Mouse (Mus musculus): ENCODE results near the gene Ntrk2.

Gene Ntrk2

DNA sequence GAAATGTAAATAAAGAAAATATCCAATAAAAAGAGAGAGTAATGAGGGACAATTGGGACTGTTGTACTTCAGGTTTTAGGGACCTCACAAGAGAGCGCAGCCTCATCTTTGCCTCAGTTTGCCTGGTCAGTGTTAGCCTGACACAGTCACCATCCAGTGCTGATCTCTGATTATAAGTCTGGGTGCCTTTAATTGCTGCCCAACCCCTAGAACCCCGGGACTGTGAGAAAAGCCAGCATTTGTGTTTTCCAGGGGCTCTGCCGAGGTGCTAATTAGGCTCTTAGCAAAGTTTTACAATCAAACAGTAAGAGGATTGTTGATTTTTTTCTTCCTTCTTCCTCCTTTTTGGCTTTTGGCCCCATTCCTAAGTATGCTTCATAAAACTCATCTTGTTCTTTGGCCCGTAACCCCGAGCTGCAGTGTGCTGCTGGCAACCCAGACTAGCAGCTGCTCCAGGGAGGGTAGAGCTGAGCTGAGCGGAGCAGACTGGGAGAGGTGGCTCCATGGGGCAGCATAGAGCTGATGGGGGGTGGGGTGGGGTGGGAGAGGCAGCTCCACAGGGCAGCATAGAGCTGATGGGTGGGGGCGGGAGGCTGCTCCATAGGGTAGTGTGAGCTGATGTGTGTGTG is 34.5 kb downstream of the Ntrk2 start:
- no peak for DNase-seq (ENCODE audit: low spot score)

DNA sequence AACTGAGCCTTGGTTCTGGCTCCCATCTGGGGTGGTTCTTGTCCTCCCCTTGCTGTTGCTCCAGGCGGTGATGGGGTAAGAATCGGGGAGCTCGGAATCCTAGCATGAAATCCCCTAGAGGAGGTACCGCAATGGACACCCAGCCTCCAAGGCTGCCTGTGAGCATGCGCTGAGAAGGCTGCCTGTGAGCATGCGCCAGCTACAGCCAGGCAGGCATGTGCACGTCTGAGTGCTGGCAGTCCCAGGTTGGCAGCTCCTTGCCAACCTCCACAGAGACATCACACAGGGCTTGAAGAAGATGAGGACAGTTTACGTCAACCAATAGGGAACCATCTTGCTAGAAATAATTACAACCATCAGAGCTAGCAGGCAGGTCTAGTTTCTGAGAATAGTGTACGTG is 37.5 kb downstream of the Ntrk2 start:
- DNase-seq (ENCODE audit: low spot score), result no peak

DNA sequence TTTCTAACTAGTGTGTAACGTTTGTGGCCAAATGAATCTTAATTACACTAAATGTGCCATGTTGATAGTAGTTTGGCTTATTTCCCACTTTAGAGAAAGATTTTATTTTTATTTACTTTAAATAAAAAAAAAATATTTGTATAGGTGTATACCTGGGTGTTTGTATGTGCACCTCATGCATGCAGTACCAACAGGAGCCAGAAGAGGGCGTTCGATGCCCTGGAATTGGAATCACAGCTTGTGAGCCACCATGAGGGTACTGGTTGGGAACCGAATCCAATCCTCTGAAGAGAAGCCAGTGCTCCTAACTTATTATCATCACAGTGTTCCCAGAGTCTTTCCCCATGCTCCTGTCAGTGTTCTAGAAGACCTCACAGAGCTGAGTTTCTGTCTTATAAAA is 42.2 kb downstream of the Ntrk2 start:
- no peak for DNase-seq (ENCODE audit: low spot score)

DNA sequence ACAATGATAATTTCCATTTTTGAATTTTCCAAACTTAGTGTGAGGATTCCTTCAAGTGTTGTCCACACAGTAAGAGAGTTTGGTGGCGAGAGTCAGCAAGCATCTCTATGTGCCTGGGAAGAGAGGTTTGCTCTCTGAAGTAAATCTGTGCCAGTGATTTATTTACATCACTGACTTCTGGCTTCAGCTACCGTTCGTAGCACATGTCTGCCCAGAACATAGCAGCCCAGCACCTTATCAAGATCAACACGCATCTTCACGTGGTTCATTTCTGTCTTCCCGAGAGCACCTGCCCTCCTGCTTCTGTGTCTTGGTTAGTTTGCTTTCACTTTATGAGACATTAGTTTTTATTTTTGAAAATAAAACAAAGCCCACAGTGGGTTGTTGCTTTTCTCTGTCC is 47.3 kb downstream of the Ntrk2 start:
- no peak for DNase-seq (ENCODE audit: low spot score)

DNA sequence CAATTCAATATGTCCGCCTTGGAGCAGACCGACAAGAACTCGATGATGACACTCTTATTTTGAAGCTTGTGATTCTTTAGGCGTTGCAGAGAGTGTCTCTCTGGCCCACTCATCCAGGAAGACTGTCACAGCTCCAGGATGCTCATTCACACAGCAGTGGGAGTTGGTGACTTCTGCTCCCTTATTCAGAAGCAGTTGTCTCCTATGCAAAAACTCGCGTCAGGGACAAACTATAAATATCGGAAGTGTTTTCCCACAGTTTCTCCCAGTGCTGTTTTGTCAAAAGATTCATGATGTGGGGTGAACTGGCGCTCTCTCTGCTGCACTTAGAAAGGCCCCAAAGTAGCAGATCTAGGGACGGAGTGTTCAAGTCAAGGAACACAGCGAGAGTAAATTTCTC is 59.9 kb downstream of the Ntrk2 start:
- DNase-seq (ENCODE audit: low spot score), result no peak

DNA sequence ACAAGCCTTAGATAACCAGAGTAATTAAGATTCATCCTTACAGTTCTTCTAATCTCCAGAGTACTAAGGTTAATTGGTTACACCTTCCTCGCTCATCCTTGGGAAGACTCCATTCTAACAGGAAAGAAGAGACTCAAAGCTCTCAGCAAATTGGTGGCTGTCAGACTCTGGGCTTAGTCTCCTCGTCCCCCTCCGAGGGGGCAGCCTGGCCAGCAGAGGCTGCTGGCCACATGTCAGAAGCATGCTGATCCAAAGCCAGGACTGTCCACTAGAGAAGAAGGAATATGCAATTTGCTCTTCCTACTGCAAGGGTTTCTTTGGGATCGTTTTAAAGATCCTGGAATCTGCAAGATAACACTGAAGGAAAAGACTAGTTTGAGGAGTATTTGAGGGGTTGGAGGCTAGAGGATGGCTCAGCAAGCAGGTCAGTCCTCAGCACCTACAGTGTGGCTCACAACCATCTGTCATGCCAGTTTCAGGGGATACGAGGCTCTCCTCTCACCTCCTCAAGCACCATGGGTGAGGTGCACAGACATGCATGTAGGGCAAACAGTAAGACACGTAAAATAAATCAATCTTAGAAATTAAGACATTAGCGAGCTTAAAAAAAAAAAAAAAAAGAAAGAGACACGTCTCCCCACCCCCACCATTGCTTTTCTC is 60.5 kb downstream of the Ntrk2 start:
- DNase-seq (ENCODE audit: low spot score), result no peak

DNA sequence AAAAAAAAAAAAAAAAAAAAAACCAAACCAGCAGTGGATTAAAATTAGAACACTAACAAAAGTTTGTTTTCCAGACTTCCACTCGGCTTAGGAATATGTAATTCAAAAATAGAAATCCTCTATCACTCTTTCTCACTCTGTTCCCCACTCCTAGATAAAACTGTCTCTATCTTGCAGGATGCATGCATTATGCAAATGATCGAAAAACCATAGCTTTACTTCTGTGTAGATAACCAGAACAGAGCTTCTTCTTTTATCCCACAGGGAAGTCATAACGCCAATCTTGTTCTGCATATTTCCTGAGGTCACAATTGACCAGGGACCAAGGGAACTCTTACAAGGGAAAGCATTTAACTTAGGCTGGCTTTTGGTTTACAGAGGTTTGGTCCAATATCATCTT is 76.1 kb downstream of the Ntrk2 start:
- DNase-seq (ENCODE audit: low spot score), result no peak

DNA sequence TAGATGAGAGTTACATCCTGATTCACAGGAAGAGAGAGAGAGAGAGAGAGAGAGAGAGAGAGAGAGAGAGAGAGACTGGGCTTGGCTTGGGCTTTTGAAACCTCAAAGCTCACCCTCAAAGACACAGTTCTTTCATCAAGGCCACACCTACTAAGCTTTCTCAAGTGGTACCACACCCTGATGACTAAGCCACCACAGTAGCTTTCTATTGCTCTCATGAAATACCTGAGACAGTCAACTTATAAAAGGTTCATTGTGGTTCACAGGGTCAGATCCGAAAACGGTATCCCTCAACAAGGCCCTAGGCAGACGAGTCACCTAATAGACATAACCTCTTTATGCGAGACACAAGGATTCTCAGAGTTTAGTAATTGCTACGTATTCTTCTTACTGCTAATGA is 76.5 kb downstream of the Ntrk2 start:
- no peak for DNase-seq (ENCODE audit: low spot score)

DNA sequence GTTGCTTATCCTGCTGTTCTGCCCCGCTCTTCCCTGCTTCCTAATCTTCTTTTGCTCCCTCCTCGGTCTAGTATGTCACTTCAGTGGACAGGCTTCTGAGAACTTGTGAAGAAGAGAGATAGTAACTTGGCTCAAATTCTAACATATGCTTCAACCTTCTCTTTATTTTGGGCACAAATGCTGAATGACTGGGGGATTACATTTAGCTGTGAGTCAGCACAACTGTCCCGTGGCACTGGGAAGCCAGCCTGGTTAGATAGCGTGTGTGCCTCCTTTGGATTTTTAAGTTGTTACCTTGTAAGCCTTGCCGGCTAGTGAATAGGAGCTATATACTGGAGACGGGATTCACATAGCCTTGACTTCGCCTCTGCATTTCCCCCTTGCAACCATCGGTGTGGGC is 79.7 kb downstream of the Ntrk2 start:
- no peak for DNase-seq (ENCODE audit: low spot score)

DNA sequence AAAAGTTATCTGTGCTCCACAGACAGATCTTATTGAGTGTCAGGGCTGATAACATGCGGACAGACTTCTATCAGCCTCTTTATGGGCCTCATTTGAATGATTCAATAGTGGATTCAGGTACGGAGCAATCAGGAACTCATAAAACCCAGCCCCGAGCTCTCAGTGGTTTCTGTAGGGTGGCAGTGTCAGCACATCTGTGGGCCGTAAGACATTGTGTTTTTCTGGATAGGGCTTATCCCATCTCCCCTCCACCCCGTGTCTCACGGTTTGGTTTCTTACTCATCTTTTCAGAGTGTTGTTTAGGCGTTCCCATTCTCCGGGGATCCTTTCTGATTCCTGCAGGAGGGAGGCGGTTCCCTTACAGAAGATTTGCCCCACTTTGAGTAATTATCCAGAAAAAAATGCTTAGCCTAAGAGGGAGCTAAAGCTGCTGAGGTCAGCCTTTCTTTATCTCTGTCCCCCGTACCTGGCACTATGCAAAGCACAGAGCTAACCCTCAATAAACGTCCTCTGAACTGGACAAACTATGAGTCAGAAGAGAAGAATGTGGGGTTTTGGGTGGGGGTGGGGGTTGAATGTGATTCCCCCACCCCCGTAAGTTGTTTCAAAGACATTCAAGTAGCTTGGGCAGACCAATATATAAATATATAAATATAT is 90.0 kb downstream of the Ntrk2 start:
- no peak for DNase-seq (ENCODE audit: low spot score)

DNA sequence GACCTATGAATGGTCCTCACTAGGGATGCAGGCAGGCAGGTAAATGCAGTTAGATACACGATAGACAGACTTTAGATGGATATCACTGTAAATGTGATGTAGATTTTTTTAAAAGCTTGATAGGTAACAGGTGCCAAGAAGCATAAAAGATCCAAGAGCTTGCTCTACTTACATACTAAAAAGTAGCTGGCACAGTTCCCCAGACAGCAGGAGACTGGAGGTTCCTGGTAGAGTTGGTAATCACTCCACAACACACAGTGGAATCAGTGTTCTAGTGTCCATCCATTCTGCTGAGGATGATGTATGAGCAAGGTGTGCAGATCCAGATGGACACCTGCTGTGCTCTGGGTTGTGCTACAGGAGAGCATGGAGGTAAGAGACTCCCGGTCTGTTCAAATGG is 93.0 kb downstream of the Ntrk2 start:
- no peak for DNase-seq (ENCODE audit: low spot score)

DNA sequence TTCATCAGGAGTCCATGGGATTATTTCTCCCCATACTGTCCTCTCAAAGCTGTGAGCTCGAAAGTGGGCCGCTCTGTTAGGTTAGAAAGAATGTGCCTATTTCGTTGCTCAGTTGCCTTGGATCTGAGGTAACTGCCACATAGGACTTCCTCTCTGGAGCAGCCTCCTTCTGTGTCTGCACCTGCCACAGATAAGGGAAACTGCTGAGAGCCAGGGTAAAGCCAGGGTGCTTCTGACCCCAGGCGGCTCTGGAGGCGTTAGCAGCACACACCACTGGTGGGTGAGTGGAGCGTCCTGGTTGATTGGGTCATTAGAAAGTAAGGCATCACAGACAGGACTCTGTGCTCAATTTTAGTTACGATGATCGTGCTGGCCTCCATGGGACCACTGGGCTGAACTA is 95.9 kb downstream of the Ntrk2 start:
- DNase-seq (ENCODE audit: low spot score), result no peak

DNA sequence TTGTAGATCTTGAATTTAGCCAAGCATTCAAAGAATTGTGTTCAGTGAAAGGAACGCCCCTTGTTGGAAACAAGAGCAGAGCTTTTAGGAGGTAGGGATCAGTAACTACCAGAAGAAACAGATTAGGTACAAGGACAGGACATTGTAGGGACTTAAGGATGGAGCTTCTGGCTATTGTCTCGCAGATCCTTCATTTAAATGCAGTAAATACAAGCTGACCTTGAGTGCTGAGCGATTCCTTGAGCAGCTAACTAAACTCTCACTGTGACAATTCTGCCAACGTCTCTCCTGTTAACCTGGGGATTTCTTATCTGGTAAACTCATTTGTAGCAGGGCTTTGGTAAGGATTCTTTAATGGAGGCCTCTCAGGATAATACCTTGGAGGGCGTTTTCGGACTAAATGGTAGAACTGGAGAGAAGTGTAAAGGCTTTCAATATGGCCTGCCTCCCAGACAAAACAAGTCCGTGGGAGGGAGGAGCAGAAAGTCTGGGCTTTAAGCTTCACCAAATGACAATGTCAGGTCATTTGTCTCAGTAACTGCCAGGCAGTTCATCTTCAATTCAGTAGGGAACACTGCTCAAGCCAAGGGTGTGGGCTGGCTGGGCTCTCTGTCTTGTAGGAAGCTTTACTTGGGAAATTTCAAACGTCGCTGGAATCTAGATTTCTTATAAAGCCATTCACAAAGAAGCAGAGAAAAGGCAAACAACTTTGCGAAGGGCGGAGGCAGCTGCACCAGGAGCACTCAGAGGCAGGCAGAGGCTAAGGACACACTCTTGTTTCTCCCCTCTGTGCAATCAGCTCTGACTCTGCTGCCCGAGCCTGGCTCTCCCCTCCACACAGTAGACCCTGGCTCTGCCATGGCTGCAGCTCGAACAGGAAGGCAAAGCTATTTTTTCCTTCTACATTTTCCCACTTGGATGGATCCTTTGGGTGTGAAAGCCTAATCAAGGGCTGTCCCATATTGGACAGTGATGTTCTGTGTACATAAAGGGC is 98.7 kb downstream of the Ntrk2 start:
- DNase-seq (ENCODE audit: low spot score), result no peak

DNA sequence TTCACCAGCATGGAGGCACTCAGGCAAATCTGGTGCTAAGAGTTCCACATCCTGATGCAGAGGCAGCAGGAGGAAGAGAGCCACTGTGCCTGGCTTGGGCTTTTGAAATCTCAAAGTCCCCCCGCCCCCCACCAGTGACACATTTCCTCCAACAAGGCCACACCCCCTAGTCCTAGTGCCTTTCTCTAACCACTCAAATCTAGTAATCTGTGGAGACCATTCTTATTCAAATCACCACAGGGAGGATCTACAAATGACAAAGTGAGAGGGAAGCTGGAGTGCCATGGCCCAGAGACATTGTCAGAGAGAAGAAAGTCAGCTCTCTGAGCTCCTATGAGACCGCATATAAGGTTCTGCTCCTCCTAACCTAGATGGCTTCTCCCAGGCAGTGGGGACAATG is 105.6 kb downstream of the Ntrk2 start:
- DNase-seq (ENCODE audit: low spot score), result no peak

DNA sequence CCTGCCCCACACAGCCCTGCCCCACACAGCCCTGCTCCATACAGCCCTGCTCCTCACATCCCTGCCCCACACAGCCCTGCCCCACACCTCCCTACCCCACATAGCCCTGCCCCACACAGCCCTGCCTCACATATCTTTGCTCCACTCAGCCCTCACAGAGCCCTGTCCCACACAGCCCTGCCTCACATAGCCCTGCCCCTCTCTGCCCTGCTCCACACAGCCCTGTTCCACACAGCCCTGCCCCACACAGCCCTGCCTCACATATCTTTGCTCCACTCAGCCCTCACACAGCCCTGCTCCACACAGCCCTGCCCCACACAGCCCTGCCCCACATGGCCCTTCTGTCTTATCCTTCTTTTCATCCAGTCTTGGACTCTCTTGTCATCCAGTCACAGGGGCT is 106.2 kb downstream of the Ntrk2 start:
- no peak for DNase-seq (ENCODE audit: low spot score)

DNA sequence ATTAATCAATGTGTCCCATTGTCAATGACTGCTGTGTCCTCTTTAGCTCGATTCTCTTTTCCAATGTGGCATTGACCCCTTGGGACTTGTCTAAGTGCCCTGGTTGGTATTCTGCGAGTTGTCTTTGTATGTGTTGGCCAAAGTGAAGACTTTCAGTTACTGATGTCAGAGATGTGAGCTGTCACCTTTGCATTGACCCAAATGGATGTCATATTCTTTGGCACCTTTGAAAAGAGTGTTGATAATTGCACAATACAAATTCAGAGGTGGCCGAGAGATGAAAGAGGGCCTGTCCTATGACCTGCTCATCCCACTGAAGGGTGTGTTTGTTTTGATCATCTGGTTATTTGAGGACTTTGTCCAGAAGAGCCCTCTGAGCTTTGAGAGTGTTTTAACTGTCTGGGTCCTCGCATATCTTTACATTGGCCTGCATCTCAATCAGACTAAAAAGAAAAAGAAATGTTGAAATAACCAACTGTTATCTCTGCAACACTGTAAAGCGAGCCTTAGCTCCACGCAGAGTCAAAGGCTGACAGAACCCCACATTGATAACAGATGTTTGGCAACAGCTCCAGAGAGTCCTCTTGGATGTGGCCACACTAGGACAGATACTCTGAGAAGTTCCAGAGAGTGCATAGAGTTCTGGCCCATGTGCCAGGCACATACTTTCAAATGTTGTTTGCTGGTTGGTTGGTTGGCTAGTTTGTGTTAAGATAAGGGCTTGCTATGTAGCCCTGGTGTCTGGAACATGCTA is 107.9 kb downstream of the Ntrk2 start:
- DNase-seq (ENCODE audit: low spot score), result no peak

DNA sequence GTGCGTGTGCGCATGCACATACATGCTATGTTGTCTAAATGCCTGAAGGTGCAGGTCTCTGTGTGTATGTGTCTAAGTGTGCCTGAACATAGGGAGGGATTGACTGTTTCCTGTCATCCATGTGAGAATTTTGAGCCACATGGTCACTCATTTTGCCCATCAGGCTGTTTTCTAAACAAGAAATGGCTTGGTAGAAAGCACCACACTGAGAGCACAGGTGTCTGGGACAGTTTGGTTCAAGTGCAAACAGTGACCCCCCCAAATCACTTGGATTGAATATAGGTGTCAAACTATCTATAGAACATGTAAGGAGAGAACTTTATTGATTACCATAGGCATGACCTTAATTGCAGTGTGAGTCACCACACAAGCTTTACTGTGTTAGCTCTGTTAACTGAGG is 110.0 kb downstream of the Ntrk2 start:
- DNase-seq (ENCODE audit: low spot score), result no peak

DNA sequence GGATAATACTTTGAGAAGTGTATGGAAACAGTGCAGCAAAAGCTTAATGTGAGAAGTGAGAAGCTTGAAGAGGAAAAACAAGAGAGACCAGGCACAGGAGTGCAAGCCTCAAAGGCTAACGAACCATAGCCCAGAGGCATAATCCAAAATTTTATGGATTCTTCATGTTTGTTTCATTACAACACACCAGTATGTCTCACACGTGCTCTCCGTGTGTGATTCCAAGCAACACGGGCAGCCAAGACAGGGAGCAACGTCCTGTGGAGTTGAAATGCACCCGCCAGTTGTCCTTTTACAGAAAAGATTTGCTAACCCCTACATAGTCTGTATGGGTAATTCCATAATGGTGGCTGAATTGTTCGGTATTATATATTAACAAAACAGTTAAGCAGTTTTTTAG is 113.9 kb downstream of the Ntrk2 start:
- DNase-seq (ENCODE audit: low spot score), result no peak

DNA sequence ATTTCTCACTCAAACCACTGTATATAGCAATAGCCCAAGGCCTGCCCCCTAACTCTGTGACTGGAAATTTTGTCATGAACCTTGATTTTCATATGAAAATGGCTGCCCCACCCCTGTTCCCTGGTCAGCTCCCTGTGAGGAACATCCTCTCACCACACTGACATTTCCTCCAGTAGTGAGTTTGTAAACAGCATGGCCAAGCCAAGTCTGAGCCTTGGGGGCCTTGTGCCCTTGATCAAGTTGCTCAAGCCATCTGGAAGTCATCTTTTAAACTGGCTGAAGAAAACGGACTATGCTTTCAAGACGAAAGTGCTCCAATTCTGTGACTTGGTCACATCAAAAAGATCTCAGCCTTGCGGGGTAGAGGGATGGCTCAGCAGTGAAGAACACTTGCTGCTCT is 114.9 kb downstream of the Ntrk2 start:
- DNase-seq (ENCODE audit: low spot score), result no peak

DNA sequence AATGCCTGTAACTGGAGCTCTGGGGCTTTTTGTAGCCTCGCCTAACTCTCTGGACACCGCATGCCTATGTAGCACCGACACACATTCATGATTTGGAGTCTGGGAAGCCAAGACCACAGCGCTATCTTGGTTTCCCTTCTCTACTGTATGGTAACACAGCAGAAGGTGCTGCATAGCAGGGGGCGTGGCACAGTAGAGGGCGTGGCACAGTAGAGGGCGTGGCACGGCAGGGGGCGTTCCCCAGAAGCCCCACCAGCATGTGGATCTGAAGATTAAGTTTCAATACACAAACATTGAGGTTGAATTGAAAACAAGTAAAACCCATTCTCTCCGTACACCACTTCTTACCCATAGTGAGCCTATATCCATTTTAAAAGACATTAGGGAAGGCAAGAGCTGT is 115.3 kb downstream of the Ntrk2 start:
- DNase-seq (ENCODE audit: low spot score), result no peak

DNA sequence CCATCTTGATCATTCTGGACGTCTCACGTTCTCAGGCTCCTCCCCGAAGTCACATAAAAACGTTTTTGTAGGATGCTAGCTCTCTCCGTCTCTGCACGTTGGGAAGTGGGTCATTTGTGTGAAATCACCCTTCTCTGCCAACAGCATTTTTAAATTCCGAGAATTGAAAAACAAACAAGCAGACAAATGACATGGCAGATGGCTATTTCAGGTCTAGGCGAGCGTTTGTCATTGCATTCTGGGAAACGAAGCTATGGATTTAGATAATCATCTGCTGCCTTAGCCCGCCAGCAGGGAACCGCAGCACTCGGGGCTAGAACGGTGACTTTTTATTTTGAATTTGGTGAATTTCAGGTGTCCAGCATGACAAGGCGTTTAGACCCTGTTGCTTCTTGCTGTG is 115.8 kb downstream of the Ntrk2 start:
- no peak for DNase-seq (ENCODE audit: low spot score)

DNA sequence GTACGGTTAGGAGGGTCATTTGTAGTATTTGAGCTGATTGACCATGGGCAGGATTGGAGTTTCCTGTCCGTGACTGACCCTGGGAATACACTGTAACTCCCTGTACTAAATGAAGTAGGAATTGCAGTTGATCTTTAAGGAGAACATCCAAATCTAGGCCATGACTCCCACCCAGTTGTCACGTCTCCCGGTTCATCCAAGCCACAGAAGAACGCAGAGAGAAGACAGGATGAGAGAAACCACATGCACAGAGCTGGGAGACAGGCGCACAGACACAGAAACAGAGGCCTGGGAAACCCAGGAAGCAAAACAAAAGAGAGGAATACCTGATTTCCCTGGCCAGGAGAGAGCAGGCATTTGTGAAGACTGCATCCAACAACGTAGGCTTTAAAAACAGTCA is 117.1 kb downstream of the Ntrk2 start:
- DNase-seq (ENCODE audit: low spot score), result no peak

Measured in layer of hippocampus, adult 9-10 months (tissue).